Mouse (Mus musculus): ENCODE measurements around the gene Tcp11. TPM values are rescaled to one million over a fixed set of nuclear protein-coding genes. Genes with fewer than 3 reads are reported as not detected.

Gene Tcp11
- total RNA-seq, 2 experiments from 2014 or later, result 1.2 to 1.3 TPM

Other genes with a start within 250 kb of the Tcp11 start
- 10 to 100 TPM; 61.5 TPM for gene Snrpc, start 242.5 kb downstream of the Tcp11 start, total RNA-seq (2021)
- gene Uhrf1bp1, start 224.2 kb downstream of the Tcp11 start, total RNA-seq (2021), result 10 to 100 TPM; 16.3 to 16.5 TPM
- gene Anks1, start 171.3 kb downstream of the Tcp11 start, total RNA-seq (2021), result 10 to 100 TPM; 34.5 to 42.9 TPM
- 10 to 100 TPM; 34.8 to 39.3 TPM for gene Taf11, start 170.8 kb downstream of the Tcp11 start, total RNA-seq (2021)
- gene Scube3, start 61.5 kb upstream of the Tcp11 start, total RNA-seq (2021), result 1 to 10 TPM; 1.0 to 1.1 TPM
- gene Zfp523, start 96.5 kb upstream of the Tcp11 start, total RNA-seq (2021), result 100 to 1,000 TPM in 1 of 2 experiments, 10 to 100 TPM in 1; 95.9 to 109 TPM
- 1 to 10 TPM; 2.5 to 3.2 TPM for gene Def6, start 127.1 kb upstream of the Tcp11 start, total RNA-seq (2021)
- 10 to 100 TPM; 19.9 to 22.9 TPM for gene Ppard, start 152.1 kb upstream of the Tcp11 start, total RNA-seq (2021)
- 10 to 100 TPM; 22.6 to 27.1 TPM for gene Fance, start 232.9 kb upstream of the Tcp11 start, total RNA-seq (2021)
- 100 to 1,000 TPM; 353 to 376 TPM for gene Rpl10a, start 247.8 kb upstream of the Tcp11 start, total RNA-seq (2021)